Mouse (Mus musculus) olfactory bulb, adult 2 months (tissue): ENCODE data around the gene Clpp. TPM values are rescaled to one million over a fixed set of nuclear protein-coding genes. Genes with fewer than 3 reads are reported as not detected.

Source experiments
- H3K27ac ChIP-seq: fragments of 200-500 bp; 2 replicates; pipeline ENCODE4 v1.5.1; 2012; ENCODE audit warnings: low read depth, low read length; ENCODE audit not compliant: insufficient read depth
- H3K4me1 ChIP-seq: fragments of 200-500 bp; 2 replicates; pipeline ENCODE4 v1.6.1; 2012; ENCODE audit warnings: low read length; ENCODE audit not compliant: control insufficient read depth, insufficient read depth
- H3K4me3 ChIP-seq: fragments of 200-500 bp; 2 replicates; pipeline ENCODE4 v1.5.1; 2012; ENCODE audit warnings: mild to moderate bottlenecking, low read depth, low read length, moderate library complexity; ENCODE audit not compliant: insufficient read depth
- CTCF ChIP-seq: fragments of 200-500 bp; IDR thresholded peaks from 2 replicates; pipeline ENCODE4 v1.5.1; 2012; ENCODE audit warnings: low read depth, mild to moderate bottlenecking, low read length, moderate library complexity; ENCODE audit not compliant: insufficient read depth
- POLR2A ChIP-seq: fragments of 200-500 bp; IDR thresholded peaks from 2 replicates; pipeline ENCODE4 v1.6.1; 2012; ENCODE audit warnings: mild to moderate bottlenecking, low read depth, low read length, moderate library complexity; ENCODE audit not compliant: insufficient read depth
- WGBS: fragments of 180-500 bp; shearing (Covaris S2); methylation state at CpG from one replicate; pipeline ENCODE4 v1.1.7; 2018; 5-methylcytosine and 5-hydroxymethylcytosine counted together
- polyA plus RNA-seq: library from polyadenylated mRNA; stranded (reverse); fragments of >200 nt; gene quantifications from 2 replicates; pipeline ENCODE4 v1.2.4, GENCODE M21; 2012; ENCODE audit warnings: low replicate concordance; ENCODE audit not compliant: missing spikeins, insufficient read depth, insufficient read length

The Clpp gene
- polyA plus RNA-seq, 1 experiment, result not detected

- Histone ChIP-seq H3K4me1 (peaks cover 11% of the 10 kb centered on the region), H3K4me3 (peak overlapping the region; percentile 83), H3K27ac (peak overlapping the region; percentile 98)
- no peak for TF ChIP-seq CTCF
- TF ChIP-seq POLR2A, result no peak
- WGBS, result 70% methylated on average over 13 of the region's 13 CpGs
Observed at GRCm38 (mm10) chr17:57012245-57012795, 22.2 kb downstream of the Clpp start.

- H3K4me1 ChIP-seq, result no peaks in the 10 kb centered on the region
- H3K4me3 ChIP-seq, result no peak overlapping the region
- 85% methylated on average over 2 of the region's 2 CpGs for WGBS
- no peak for TF ChIP-seq CTCF
- TF ChIP-seq POLR2A, result no peak
- no peak overlapping the region for H3K27ac ChIP-seq
Observed at GRCm38 (mm10) chr17:57019693-57020092, 29.6 kb downstream of the Clpp start.

GRCm38 (mm10) chr17:57020960-57021359 is 30.9 kb downstream of the Clpp start:
- 91% methylated on average over 5 of the region's 5 CpGs for WGBS
- TF ChIP-seq CTCF (no peak), POLR2A (no peak)
- no peak overlapping the region for H3K27ac ChIP-seq

DNA sequence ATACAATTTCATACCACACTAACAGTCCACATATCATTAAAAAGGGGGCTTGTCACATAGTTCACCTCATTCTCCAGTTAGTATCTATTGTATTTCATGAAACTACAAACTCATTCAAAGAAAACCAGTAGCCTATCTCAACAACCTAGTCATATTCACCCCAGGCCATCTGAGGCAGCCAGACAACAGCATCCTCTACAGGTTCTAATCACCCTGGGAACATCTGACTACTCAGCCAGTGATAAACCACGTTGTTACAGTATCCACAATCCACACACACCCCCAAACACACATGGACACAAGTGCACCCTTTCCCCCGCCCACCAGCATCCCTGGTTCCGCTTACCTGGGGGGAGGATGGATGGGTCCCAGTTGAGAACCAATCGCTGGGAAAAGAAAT is 37.4 kb downstream of the Clpp start:
- 78% methylated on average over 4 of the region's 4 CpGs for WGBS
- Histone ChIP-seq H3K27ac (no peak overlapping the region), H3K4me3 (no peak overlapping the region), H3K4me1 (peaks cover 8% of the 10 kb centered on the region)
- TF ChIP-seq CTCF, result no peak
- no peak for TF ChIP-seq POLR2A

More at GRCm38 (mm10) chr17:57020960-57021359, 30.9 kb downstream of the Clpp start:
- Histone ChIP-seq H3K4me1 (no peaks in the 10 kb centered on the region; the same call in 1 of the 2 replicates), H3K4me3 (no peak overlapping the region)

GRCm38 (mm10) chr17:57029691-57030090 is 39.6 kb downstream of the Clpp start:
- WGBS, result 26% methylated on average over 8 of the region's 8 CpGs
- H3K27ac ChIP-seq, result no peak overlapping the region
- TF ChIP-seq POLR2A (no peak), CTCF (no peak)

DNA sequence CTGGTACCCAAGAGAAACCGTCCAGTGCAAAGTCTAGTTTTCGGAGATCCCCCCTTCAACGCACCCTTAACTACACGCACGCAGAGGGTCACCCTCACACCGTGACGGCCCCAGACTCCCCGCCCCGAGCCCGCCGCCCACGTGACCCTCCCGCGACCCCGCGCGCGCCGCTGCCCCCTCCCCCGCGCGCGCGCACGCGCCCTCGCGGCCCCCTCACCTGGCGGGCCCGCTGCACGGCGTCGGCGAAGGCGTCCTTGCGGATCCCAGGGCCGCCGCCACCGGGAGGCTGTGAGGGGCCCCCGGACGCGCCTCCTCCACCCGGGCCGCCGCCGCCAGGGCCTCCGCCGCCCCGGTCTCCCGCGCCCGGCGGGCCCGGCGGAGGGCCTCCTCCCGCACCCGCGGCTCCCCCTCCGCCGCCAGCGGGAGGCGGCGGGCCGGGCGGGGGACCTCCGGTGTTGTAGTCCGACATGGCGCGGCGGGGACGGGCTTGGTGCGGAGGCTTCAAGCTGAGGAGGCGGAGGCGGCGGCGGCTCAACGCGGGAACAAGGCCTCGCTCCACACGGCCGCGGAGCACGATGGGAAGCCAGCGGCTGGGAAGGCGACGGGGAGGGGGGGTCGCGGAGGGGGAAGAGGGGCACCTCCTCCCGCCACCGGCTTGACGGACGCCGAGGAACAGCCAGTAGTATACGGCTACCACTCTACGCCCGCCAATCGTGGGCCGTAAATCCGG is 41.0 kb downstream of the Clpp start, which contains the start of gene Khsrp:
Gene Khsrp, minus strand, starts transcription at position 592 of the 730 bp plus-strand sequence.
- peak; percentile 61 for TF ChIP-seq POLR2A
- TF ChIP-seq CTCF, result no peak
- WGBS, result 1% methylated on average over 99 of the region's 99 CpGs
- peak within 1 kb of the TSS; percentile 93 for H3K27ac ChIP-seq
- H3K4me1 ChIP-seq, result peaks cover 10% of the 10 kb centered on the region
- peak within 1 kb of the TSS; percentile 91 for H3K4me3 ChIP-seq

More at GRCm38 (mm10) chr17:57029691-57030090, 39.6 kb downstream of the Clpp start:
- Histone ChIP-seq H3K4me3 (peak overlapping the region; percentile 25), H3K4me1 (peaks cover 10% of the 10 kb centered on the region)

DNA sequence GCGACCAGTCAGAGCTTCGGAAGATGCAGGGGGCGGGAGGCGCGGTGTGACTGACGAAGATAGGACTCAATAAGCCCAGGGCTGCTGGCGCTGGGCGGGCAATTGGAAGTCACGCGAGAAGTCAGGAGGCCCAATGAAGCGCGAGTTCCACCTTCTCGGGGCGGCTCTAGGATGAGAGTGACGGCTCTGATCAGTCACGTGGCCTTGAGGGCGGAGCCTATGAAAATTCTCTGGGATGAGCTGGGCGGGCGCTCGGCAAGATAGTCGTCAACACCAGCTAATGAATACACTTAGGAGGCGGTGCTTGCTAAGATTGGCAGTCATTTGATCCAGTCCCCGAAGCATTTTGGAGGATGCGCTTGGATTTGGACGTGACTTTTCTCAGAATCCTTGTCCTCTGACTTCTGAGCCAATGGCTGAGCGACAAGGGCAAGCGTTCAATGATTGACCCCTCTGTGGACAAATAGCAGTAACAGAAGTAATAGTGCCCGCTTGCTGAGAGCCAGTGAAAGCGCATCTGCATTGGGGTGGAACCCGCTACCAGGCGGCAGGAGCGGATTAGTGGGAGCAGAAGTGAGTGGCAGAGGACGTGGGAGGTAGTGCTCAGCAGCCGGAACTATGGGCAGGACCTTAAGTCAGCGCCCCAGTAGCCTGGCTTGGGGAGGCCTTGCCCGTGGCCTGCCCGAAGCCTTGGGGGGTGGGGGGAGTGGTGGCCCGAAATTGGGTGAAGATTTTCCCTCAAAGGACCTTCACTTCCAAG is 41.7 kb downstream of the Clpp start:
- Histone ChIP-seq H3K27ac (peak overlapping the region; percentile 93), H3K4me1 (peaks cover 10% of the 10 kb centered on the region), H3K4me3 (peak overlapping the region; percentile 57)
- TF ChIP-seq POLR2A (peak; percentile 62), CTCF (no peak)
- WGBS, result under 1% methylated on average over 38 of the region's 38 CpGs

DNA sequence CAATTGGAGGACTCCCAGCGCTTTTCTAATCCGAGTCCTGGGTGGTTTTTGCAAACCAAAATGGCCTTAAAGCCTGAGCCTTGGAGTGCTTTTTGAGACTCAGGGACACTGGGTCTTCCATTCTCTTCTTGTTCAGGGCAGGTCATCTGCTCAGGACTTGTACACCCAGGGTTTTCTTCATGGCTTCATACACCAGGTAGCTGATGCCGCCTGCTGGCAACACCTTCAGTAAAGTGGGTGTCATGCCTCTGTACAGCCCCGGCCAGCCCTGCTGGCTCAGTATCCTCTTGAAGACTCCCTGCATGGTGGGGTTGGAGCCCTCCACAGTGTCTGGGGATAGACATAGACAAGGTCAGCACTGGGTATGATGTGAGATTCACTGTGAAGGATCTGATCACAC is 42.7 kb downstream of the Clpp start:
- 0 out of 2 replicates have a peak overlapping the region, but pooled peaks have one; percentile 93 for H3K27ac ChIP-seq
- H3K4me1 ChIP-seq, result peaks cover 10% of the 10 kb centered on the region
- 86% methylated on average over 4 of the region's 4 CpGs for WGBS
- H3K4me3 ChIP-seq, result no peak overlapping the region
- no peak for TF ChIP-seq CTCF

DNA sequence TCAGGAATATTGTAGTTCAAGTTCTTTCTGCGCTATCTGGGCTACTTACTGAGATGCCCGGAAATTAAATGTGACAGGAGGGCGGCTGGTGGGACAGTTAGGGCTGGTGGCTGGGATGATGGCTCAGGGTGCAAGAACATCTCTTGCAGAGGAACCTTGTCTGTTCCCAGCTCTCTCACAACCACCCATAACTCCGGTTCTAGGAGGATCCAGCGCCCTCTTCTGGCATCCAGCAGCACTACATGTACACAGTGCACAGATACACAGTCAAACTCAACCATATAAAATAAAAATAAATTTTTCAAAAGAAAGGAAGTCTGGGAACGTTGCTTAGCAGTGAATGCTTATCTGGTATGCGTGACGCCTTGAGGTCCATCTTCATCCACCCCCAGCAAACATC is 48.9 kb downstream of the Clpp start:
- no peak for TF ChIP-seq CTCF
- TF ChIP-seq POLR2A, result no peak
- 42% methylated on average over 8 of the region's 8 CpGs for WGBS
- H3K27ac ChIP-seq, result no peak overlapping the region

More for the DNA sequence above, 48.9 kb downstream of the Clpp start:
- H3K4me1 ChIP-seq, result peaks cover 8% of the 10 kb centered on the region
- H3K4me3 ChIP-seq, result no peak overlapping the region
